Mouse (Mus musculus): ENCODE measurements around the gene Sft2d1. TPM values are rescaled to one million over a fixed set of nuclear protein-coding genes. Genes with fewer than 3 reads are reported as not detected.

Sft2d1 gene
- total RNA-seq, 2 experiments from 2014 or later, result 32.9 to 86.0 TPM

- ATAC-seq (replicated peaks; ENCODE audit: poor library complexity, severe bottlenecking), result no peak
These were observed 44.8 kb downstream of the Sft2d1 start, which contains the start of gene T2 for GRCm38 (mm10) chr17:8355692-8356091. TSS of gene T2 (plus strand) at chr17:8355992.

DNA sequence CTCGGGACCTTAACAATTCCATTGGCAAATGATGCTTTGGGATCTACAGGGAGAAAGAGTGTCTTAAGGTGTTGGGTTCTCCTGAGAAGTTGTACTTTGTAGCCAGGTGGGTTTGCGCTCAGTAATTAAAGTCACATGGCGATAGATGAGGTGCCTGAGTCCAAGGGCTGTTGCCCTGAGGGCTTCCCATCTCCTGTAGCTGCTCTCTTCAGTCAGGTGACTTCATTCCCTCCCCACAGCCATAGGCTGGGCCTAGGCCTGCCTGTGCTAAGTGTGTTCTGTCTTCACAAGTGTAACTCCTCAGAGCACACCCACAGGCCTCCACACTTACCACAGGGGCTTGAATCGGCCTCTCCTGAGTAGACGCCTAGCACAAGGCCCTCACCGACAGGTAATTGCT lies 46.6 kb downstream of the Sft2d1 start:
- no peak for ATAC-seq (replicated peaks; ENCODE audit: poor library complexity, severe bottlenecking)

DNA sequence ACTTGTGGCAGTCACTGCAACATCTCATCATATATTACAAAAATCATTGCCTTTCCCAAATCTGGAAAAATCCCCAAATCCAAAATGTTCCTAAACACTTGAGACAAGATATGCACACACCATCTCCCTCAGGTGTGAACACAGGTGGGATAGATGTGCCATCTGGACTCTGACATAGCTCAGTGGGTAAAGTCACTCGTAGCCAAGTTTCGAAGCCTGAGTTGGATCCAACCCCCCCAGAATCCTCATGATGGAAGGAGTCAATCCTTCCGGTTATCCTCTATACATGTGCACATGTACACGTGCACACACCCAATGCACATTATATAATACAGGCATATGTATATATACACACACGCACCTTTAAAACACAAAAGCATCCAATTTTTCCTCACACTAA lies 50.0 kb downstream of the Sft2d1 start:
- no peak for ATAC-seq (replicated peaks; ENCODE audit: poor library complexity, severe bottlenecking)

- peak; percentile 48 for ATAC-seq (replicated peaks; ENCODE audit: poor library complexity, severe bottlenecking)
These were observed 50.6 kb downstream of the Sft2d1 start for GRCm38 (mm10) chr17:8361281-8362103.

DNA sequence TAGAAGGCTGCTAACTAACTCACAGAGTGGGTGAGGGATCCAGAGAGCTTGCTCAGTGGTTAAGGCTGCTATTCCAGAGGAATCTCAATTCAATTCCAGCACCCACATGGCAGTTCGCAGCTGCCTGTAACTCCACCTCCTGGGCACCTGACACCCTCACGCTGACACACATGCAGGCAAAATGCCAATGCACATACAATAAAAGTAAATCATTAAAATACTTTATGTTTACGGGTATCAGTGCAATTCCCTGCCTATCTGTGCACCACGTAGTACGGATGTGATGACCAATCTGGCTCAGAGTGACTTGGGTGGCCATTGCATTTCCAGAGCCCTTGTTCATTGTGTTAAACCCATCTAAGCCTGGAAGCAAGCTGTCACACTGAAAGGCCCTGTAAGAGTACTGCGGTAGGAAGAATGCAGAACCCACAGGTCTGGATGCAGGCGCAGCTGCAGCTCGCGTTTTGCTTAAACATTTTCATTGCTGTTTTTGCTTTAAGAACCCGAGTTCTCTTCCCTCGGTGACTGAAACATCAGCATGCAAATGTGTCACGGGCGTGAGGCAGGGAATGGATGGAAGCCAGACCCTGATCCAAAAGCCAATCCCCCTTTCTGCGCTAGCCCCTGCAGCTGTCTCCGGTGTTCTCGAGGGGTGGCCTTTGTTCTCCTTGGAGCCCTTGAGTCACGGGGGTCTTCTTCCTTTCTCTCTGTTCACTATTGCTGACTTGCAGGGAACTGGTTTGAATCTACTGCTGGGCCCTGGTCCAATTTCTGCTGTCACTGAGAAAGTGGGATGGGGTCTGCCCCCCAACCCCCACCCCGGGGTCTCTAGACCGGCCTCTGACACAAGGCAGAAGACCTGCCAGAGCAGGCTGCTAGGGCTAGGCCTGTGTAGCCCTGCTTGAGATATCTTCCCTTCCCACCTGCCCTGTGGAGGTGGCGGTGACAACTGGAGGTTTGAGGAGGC lies 56.9 kb downstream of the Sft2d1 start:
- no peak for ATAC-seq (replicated peaks; ENCODE audit: poor library complexity, severe bottlenecking)

DNA sequence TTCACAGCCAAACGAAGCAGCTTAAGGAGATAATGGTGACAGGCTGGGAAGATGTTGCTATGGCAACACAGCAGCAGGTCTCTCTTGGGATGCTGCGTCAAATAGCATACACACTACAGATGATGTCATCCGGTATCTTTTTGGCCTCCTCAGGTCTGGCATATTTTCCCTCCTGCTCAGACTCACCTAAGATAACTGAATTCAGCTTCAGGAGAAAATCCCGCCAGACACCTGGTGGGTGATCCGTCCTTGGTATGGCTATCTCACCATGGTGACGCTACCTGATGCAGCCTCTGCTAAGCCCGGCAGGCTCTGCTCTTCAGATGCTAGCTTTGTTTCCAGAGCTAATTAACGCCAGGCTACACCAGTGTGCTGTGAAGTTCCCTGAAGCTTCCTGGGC lies 57.7 kb downstream of the Sft2d1 start:
- ATAC-seq (replicated peaks; ENCODE audit: poor library complexity, severe bottlenecking), result no peak

- no peak for ATAC-seq (replicated peaks; ENCODE audit: poor library complexity, severe bottlenecking)
These were observed 58.3 kb downstream of the Sft2d1 start for GRCm38 (mm10) chr17:8369171-8369570.

GRCm38 (mm10) chr17:8370634-8371229 lies 59.8 kb downstream of the Sft2d1 start:
- ATAC-seq (replicated peaks; ENCODE audit: poor library complexity, severe bottlenecking), result no peak

DNA sequence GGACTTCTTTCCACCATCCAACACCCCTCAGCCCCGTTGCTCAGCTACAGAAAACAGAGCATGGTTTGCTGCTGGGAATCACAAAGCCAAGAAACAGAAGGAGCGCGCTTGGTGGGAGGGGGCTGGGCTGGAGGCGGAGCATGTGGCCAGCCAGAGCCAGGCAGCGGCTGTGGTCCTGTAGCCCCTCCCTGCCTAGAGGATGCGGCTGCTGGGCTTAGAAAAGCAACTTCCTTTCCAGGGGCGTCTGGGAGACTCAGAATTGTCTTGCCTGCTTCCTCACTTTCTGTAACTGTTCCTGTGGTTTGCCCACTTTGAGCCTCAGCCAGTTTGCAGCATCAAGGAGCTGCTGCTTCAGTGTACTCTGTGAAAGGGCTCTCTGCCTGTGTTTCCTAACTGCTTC lies 60.9 kb downstream of the Sft2d1 start:
- ATAC-seq (replicated peaks; ENCODE audit: poor library complexity, severe bottlenecking), result peak; percentile 91

DNA sequence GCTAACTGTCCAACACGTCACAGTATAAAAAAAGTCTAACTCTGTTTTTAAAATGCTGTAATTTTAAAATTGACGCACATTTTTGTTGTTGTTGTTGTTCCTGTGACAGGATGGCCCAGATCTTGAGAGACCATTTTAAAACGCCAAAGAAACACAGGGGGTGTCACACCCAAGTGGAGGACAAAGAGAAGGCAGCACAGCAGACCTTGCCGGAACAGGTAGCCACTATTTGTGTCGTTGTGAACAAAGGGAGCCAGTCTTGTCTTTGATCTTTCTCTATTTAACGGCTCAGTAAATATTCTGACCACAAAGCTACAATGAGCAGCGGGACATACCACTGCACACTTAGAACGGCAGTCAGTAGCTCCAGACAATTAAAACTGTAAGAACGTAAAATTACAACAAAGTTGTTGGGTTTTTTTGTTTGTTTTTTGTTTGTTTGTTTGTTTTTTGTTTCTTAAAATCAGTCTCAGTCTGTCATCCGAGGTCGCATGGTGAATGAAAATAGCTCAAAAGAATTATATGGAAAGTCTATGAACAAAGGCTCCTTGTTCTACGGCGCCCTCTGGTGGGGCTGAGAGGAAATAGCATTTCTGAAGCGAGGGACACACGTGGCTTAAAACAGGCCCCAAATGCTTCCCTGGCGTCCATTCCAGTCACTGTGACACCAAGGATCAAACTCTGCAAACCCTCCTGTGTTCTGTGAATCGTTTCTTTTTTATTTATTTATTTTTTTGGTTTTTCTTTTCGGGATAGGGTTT lies 61.6 kb downstream of the Sft2d1 start:
- peak; percentile 49 for ATAC-seq (replicated peaks; ENCODE audit: poor library complexity, severe bottlenecking)

Other genes with a start within 250 kb of the Sft2d1 start
- not detected in 2 replicates for gene Gm49673, start 163.3 kb upstream of the Sft2d1 start, total RNA-seq (2014; fragmentation: Nextera tagmentation)
- gene Gm49673, start 163.3 kb upstream of the Sft2d1 start, total RNA-seq (2017), result not detected in 2 replicates
- gene Rnaset2a, start 163.0 kb upstream of the Sft2d1 start, total RNA-seq (2014; fragmentation: Nextera tagmentation), result 71.8 and 74.2 TPM in 2 replicates
- gene Rnaset2a, start 163.0 kb upstream of the Sft2d1 start, total RNA-seq (2017), result 57.8 and 62.4 TPM in 2 replicates
- 34.3 and 38.7 TPM in 2 replicates for gene Fgfr1op, start 145.6 kb upstream of the Sft2d1 start, total RNA-seq (2014; fragmentation: Nextera tagmentation)
- 49.2 and 53.3 TPM in 2 replicates for gene Fgfr1op, start 145.6 kb upstream of the Sft2d1 start, total RNA-seq (2017)
- not detected in 2 replicates for gene Ccr6, start 75.1 kb upstream of the Sft2d1 start, total RNA-seq (2014; fragmentation: Nextera tagmentation)
- not detected in 2 replicates for gene Ccr6, start 75.1 kb upstream of the Sft2d1 start, total RNA-seq (2017)
- 153 and 168 TPM in 2 replicates for gene Mpc1, start 28.2 kb upstream of the Sft2d1 start, total RNA-seq (2014; fragmentation: Nextera tagmentation)
- gene Mpc1, start 28.2 kb upstream of the Sft2d1 start, total RNA-seq (2017), result 161 and 207 TPM in 2 replicates
- not detected in 2 replicates for gene Prr18, start 26.4 kb downstream of the Sft2d1 start, total RNA-seq (2014; fragmentation: Nextera tagmentation)
- not detected in 2 replicates for gene Prr18, start 26.4 kb downstream of the Sft2d1 start, total RNA-seq (2017)
- gene T2, start 44.9 kb downstream of the Sft2d1 start, total RNA-seq (2014; fragmentation: Nextera tagmentation), result not detected in 2 replicates
- not detected in 2 replicates for gene T2, start 44.9 kb downstream of the Sft2d1 start, total RNA-seq (2017)
- not detected in 2 replicates for gene T, start 123.3 kb downstream of the Sft2d1 start, total RNA-seq (2014; fragmentation: Nextera tagmentation)
- not detected in 2 replicates for gene T, start 123.3 kb downstream of the Sft2d1 start, total RNA-seq (2017)
- not detected in 2 replicates for gene Pde10a, start 214.3 kb downstream of the Sft2d1 start, total RNA-seq (2014; fragmentation: Nextera tagmentation)
- gene Pde10a, start 214.3 kb downstream of the Sft2d1 start, total RNA-seq (2017), result 0.36 and 0.69 TPM in 2 replicates

Measured in granulocyte monocyte progenitor cell, adult 5-6 weeks (primary cell).